Mouse (Mus musculus) monocyte, adult 5-6 weeks (primary cell): ENCODE results near the gene Synj2. TPM values are rescaled to one million over a fixed set of nuclear protein-coding genes. Genes with fewer than 3 reads are reported as not detected.

Experiments used
- ATAC-seq: fragments of 153-309, 156-312 bp; replicated peaks from 2 replicates; pipeline ENCODE4 v1.8.0; 2017; ENCODE audit warnings: mild to moderate bottlenecking; ENCODE audit not compliant: low TSS enrichment, insufficient number of reproducible peaks, severe bottlenecking, poor library complexity, low FRiP score
- total RNA-seq: library from RNA; stranded (forward); fragments of 200-1000, 200-491, 200-594 nt; gene quantifications from 3 replicates; pipeline ENCODE4 v1.2.3, GENCODE M21; 2017

The Synj2 gene
- total RNA-seq = 0.29 to 4.9 TPM (median 1.4 TPM) in 3 replicates

DNA sequence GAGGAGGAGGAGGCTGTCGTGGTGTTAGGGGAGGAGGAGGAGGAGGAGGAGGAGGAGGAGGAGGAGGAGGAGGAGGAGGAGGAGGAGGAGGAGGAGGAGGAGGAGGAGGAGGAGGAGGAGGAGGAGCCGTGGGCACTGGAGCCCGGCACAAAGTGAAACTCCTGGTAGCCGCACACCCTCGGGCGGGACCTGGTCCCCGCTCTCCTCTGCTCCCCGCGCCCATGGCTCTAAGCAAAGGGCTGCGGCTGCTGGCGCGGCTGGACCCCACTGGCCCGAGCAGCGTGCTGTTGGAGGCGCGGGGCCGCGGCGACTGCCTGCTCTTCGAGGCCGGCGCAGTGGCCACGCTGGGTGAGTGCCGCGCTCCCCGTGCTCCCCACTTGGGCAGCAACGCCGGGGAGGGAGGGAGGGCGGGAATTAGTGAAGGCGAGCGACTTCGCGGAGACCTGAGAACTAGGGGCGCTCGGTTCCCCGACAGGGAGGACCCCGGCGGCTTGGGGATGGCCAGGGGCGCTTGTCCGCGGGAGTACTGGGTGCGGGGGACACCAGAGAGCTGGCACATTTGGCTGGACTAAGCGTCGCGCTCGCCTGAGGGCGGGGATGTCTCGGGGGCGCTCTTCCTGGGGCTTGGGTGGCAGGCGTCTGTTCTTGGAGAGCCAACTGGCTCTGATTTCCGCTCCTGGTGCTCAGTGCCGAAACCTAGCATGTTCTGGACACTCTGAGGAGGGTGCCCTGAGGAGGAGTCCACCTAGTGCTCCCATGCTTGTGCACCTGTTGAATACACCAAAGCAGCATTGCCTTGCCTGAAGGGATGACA, at the start of gene Synj2:
Synj2 (plus strand) TSS at position 51 of the 814 bp plus-strand sequence.
- ATAC-seq = no peak

DNA sequence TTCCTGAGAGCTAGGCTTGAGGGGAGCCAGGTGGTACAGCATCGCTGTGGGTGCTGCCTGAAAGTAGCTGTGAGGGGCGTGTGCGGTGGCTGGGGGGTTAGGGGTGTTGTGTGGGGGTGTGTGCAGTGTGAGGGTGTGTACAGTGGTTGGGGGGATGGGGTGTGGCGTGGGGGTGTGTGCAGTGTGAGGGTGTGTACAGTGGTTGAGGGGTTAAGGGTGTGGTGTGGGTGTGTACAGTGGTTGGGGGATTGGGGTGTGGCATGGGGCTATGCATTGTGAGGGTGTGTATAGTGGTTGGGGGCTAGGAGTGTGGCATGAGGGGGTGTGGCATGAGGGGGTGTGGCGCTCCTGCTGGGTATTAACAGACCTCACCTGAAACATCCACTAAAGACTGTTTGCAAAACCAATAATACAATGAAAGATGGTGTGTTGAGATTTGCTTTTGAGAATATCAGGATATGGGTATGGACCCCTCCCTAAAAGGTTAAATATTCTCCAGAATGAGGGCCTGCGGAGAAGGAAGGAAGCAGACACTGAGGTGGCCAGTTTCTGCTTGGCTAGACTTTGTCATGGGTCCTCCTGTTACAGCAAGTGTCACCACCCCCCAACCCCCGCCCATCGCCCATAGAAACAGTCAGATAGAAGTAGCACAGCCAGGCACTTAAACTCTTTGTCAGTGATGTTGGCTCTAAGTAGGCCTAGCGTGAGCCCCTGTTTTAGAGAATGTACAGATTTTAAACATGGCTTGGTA, 49.0 kb upstream of the Synj2 start:
- no peak for ATAC-seq

DNA sequence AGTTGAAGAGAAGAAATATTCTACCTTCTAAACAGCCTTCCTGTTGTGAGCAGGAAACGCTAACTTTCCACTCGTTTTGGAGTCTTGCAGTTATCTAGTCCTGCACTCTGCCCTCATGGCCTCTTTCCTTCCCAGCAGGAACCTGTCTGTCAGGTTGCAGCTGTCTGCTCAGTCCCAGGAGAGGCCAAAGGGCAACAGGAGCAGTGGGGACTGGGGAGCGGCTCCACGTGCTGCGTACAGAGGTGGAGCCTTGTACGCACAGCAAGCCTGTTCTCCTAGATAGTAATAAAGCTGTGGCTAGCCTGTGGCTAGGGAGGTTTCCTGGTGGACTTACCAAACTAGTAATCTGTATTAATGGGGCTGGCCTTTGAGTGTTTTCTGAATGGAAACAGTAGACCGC, 48.0 kb upstream of the Synj2 start:
- ATAC-seq = no peak

DNA sequence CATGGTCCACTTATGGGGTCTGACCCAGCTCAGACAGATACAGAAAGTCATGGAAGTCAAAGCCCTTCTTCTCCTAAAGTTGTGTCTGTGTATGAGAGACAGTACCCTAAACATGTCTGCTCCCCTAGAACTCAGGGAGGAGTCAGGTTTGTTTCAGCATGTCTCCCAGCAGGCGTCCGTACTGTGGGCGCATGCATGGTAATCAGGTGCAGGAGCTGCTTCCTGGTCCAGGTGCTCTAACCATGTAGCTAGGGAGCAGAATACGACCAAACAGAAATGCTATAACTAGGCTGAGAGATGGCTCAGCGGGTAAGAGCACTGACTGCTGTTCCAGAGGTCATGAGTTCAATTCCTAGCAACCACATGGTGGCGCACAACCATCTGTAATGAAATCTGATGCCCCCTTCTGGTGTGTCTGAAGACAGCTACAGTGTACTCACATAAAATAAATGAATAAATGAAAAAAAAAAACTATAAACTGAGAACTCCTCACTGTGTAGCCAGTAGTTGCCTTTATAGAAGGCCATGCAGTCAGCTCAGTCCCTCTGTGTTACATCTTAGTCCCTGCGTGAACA, 47.4 kb upstream of the Synj2 start:
- ATAC-seq = no peak

DNA sequence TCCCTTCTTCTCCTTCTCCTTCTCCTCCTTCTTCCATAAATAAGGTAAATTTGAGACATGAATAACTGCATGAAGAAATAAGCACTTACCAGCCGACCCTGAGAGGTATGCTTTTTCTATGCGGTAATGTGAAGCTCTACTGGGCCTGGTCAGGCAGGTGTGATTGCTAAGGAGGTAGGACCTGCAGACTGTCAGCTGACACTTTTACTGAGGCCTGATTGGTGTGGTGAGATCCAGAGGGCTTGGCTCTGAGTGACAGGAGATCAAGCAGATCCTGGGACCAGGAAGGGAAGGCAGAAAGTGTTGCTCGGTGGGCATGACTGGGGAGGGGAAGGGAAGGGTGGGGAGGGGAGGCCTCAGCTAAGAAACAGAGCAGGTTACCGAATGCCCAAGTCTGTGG, 45.0 kb upstream of the Synj2 start:
- ATAC-seq = no peak

DNA sequence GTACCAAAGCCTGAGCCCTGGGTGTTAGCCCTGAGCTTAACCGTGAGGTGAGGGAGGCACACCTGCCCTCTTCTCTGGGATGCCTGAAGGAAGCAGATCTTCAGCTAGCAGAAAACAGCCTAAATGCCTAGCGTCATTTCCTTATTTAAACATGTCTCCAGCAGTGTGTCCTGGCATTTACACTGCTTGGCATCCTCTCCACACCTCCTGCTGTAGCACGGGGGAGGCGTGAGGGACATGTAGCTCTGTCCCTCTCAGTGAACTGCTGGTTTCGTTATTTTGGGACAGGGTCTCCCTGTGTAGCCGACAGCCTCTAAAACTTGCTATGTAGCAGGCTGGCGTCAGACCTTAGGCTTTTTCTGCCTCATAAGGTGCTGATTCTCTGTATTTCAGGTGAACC, 44.5 kb upstream of the Synj2 start:
- ATAC-seq = no peak

DNA sequence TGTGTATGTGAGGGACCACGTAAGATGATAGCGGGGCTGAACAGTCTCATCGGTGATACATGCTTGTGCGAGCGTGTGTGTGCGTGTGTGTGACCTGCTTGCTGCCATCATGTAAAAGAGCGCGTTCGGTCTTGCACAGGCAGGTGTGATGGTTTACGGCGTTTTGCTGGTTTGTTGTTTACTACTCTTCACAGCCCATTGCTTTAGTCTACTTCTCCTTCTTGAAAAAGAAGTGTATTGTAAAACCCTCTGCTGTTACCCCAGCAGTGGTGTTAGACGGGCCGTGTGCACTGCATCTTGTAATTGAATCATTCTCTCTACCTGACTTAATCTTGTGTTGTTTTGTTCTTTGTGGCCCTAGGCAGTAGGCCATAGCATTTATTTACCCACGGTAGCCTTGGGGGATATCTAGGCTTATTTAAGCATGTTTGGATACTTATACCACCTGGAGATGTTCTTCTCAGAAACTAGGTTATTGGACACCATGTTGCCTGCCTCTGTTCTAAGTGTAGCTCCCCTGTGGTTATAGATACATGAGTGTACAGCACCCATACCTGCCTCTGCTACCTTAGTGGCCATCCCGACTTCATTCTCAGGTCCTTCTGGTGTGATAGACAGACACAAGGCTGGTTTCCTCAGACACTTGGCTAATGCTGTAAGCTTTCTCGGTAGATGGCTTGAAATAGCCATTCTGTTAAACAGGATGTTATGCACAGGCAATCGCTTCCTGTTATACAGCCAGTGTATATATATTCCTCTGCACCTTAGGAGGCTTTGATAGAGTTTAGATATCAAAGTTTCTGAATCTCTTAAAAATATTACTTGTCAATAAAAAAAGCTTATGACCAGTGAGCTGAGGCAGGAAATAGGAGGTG, 43.5 kb upstream of the Synj2 start:
- no peak for ATAC-seq

DNA sequence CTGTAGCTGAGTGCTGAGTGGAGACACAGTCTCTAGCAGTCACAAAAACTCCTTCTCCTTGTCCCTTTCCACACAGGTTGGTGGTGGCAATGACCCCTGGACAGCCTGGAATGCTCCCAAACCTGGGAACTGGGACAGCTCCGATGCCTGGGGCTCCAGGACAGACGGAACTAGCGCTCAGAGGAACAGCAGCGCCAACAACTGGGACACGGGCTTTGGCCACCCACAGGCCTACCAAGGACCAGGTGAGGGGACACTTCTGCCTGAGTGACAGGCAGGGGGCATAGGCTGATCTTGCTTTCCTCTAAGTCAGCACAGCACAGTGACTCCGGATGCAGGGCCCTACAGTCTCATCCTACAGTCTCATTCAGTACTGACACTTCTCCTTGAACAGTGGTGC, 41.8 kb upstream of the Synj2 start:
- ATAC-seq = no peak

DNA sequence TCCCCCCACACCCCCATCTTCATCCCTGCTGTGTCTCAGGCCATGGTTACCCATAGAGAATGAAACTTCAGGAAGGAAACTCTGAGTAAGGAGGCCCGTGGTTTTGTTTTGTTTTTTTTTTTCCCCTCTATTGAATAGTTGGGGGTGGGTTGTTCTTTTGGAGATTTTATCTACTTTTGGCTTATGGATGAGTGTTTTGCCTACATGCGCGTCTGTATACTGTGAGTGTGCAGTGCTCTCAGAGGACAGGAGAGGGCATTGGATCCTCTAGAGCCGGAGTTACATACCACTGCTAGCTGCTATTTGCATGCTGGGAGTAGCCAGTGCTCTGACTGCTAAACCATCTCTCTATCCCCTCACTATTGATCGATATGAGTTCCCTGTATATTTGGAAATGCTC, 39.7 kb upstream of the Synj2 start:
- no peak for ATAC-seq

DNA sequence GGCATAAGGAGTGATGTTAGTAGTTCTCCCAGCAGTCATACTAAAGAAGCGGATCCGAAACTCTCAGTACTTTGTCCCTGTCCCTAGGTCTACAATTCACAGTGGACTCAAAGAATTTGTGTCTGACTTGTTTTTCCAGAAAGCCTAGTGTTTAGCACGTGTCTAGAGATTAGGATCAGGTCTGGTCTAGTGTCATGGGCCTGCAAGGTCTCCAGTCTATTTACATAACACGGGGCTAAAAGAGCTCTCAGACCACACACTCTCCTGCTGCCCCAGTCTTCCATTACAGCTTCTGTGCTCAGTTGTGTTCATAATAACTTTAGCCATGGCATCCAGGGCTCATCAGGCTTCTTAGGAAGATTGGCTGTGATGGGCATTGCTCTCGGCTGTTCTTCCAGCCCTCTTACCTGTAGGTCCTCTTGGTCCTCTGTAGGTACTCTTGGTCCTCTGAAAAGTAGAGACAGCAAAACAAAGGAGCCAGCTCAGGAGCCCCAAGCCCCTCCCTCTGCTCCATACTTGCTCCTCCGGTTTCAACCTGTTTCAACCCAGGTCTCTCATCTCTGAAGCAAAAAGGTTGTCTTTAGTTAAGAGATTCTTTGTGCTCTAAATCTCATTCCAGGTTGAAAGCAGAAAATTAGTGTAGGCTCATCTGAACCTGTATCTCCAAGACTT, 37.3 kb upstream of the Synj2 start:
- no peak for ATAC-seq

DNA sequence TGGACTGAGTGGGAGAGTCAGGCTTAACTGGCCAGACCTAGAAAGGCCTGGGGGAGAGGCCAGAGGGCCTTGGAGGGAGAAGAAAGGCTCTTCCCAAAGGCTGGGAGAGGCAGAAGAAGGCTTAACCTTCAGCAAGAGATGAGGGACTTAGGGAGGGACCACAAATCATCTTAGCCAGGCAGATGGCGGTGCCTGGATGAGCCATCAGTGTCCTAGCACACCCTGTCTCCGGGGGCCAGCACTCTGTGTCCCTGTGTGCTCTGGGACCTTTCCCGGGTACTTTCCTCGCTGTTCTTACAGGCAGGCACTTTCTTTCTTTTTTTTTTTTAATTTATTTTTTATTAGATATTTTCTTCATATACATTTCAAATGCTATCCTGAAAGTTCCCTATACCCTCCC, 31.4 kb upstream of the Synj2 start:
- ATAC-seq = no peak

DNA sequence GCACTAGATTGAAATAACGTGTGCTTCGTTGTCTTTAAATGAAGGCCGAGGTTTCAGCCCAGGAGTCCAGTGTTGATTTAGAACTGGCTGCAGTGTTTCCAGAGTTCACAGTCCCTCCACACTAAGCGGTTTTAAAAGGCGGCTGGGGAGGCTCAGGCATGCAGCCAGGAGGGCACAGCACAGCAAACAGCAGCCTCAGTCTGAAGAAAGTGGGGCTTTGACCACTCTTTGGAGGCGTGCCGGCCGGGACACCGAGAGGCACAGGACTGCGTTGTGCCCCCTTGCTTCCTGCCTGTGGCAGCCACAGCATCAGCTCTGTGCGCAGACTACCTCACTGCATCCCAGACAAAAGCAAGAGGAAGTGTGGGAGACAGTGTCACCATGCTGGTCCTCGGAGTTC, 29.5 kb upstream of the Synj2 start:
- ATAC-seq = no peak

DNA sequence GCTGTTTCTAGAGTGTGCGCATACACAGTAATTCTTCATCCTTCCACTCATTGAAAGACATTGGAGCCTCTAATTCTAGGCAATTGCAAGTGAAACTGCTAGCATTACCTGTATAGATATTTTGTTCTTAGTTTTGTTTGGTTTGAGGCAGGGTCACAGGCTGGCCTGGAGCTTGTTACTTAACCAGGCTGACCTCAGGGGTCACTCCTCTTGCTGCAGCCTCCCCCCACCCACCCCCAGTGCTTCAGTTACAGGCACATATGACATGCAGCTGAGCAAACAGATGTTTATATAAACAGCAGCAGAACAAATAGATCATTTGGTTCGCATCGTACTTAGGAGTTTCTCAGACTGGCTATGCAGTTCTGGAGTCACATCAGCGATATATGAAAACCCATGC, 28.3 kb upstream of the Synj2 start:
- no peak for ATAC-seq

DNA sequence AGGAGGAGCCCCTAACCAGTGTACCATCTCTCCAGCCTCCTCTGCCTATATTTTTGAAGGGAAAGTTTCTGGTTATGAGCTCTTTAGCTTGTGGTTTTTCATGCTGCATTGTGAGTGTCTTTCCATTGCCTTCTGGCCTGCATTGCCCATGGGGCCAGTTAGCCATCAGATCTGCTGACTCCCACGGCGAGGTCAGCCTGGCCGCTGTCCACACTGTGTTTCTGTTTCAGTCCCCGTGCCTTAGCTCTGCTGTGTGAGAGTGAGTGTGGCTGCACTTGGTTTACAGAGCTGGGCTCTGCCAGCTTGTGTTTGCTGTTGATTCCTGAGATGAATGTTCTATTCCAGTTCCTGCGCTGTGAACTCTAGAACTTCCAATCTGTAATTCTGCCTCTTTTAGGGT, 26.9 kb upstream of the Synj2 start:
- no peak for ATAC-seq

DNA sequence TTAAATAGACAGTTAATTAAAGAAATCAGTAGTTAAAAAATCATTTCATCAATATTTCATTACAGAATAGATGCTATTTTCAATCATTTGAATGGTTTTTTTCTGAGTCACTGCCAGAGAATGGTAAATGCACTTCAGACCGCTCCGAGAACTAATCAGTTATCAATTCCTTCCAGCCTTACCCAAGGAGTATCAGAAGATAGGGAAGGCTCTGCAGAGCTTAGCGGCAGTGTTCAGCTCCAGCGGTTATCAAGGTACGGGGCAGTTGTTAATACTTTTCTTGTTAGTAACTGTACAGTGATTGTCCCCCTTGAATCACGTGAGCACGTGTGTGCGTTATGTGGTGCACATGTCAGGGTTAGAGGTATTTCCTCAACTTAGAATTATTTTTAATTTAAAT, 19.1 kb upstream of the Synj2 start:
- ATAC-seq = no peak

DNA sequence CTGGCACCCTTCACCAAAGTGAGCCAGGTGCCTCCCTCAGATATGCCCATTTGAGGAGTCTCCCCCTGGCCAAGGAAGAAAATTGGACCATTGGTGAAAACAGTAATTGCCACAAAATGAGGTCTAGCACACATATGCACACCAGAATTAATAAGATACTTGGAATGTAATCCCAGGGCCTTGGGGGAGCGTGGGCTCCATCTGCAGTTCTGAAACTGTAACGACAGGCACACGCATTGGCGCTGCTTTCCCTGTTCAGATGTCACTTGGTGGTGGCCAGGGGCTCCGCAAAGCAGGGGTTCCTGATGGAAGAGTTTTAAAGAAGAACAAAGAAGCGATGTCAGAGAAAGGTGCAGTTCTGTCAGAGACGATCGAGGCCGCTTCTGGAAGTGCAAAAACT, 17.8 kb upstream of the Synj2 start:
- ATAC-seq = no peak

DNA sequence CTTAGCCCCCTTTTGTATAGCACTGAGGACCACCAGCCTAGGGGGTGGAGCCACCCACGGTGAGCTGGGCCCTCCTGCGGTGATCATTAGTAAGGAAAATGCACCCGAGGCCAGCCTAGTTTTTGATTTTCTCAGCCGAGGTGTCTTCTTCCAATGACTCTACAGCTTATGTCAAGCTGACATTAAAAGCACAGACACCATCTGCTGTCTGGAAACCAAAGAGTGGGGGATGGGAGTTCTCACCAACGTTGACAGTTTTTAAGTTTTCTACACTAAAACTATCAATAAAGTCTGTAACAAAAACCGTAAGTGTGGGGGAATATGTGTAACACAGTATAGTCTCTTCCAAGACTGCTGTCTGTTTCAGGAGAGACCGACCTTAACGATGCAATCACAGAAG, 16.8 kb upstream of the Synj2 start:
- no peak for ATAC-seq

DNA sequence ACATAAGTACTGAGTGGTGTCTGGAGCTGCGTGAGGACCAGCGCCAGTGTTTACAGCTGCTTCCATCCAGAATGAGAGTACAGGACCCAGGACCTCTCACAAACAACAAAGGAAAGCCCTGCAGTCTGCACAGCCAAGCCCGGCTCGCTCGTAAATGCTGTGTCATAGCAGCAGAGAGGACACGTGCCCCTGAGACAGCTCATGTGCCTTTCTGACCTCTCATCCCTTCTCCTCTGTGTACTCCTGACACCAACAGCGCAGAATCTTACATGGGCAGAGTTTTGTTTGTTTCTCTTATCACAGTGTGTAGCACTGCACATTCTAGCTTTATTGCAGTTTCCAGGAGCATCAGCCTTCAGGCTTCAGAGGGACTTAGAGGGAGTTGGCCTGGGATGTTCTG, 14.4 kb upstream of the Synj2 start:
- no peak for ATAC-seq

DNA sequence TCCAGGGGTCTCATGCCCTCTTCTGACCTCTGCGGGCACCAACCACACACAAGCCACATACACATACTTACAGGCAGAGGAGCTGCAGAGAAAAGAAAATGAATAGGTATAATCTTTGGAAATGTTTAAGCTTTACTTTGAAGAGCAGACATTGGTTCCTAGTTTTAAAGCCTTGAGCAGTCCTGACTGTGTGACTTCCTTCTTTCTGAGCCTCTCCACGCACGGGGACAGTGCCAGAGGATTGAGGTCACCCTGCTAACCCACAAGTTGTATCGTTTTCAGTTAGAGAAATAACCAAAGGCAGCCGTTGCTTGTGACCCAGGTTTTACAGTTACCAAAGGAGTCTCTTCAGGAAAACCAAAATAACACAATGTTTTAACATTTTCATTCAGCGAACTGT, 12.0 kb upstream of the Synj2 start:
- no peak for ATAC-seq
